Mouse (Mus musculus) liver, postnatal 0 days (tissue): ENCODE measurements around the gene Pigv.

ENCODE experiments used
- CTCF ChIP-seq: sonication (generic); IDR thresholded peaks from 2 replicates; pipeline ENCODE4 v1.5.1; 2016; ENCODE audit warnings: antibody characterized with exemption, low read depth
- EP300 ChIP-seq: IDR thresholded peaks from 2 replicates; pipeline ENCODE4 v1.6.1; 2016; ENCODE audit warnings: antibody characterized with exemption, low read depth, mild to moderate bottlenecking

DNA sequence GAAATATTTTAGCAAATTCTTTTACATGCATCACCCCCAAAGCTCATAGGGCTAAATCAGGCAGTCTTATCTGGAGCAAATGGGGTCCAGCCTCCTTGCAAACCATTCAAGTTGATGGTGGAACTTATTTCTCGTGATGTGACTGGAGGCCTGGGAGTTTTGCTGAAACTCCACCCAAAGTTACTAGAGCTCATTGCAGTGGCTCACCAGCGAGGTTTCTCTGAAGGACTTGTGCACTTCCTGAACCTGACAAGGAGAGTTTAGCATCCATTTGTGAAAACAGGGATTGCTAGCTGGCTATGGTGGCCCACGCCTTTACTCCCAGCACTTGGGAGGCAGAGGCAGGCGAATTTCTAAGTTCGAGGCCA is 38.4 kb downstream of the Pigv start:
- TF ChIP-seq CTCF, result no peak
- no peak for TF ChIP-seq EP300
